Mouse (Mus musculus) ES-E14 (cell line): ENCODE measurements at regions not wholly inside any gene's neighbourhood (a gene's known extent, or its start where the extent isn't known, plus 50 kb on each side); places are given as distances from the start of the nearest gene placed in this dataset.

Experiments used
- DNase-seq: peaks from one replicate; pipeline ENCODE4 v3.0.0-alpha.2; 2013; ENCODE audit warnings: low read depth, low spot score
- H3K27ac ChIP-seq: 2 replicates; pipeline ENCODE4 v1.5.1; 2012; ENCODE audit warnings: low read depth, mild to moderate bottlenecking, low read length, moderate library complexity, mixed read lengths; ENCODE audit not compliant: poor library complexity, insufficient read depth, severe bottlenecking
- H3K36me3 ChIP-seq: 2 replicates; pipeline ENCODE4 v1.6.1; 2012; ENCODE audit warnings: mild to moderate bottlenecking, low read length, moderate library complexity, mixed read lengths; ENCODE audit not compliant: control insufficient read depth, poor library complexity, insufficient read depth, severe bottlenecking
- H3K4me1 ChIP-seq, 2 experiments: fragments of 150-350 bp in 1 of 2; sonication (generic) in 1 of 2; 2 replicates each; pipeline ENCODE4 v1.6.1; 2012; ENCODE audit warnings: low read length in 2 of 2, mild to moderate bottlenecking in 1 of 2, mixed read lengths in 1 of 2; ENCODE audit not compliant: control insufficient read depth in 2 of 2, insufficient read depth in 2 of 2, poor library complexity in 1 of 2
- H3K4me3 ChIP-seq, 2 experiments: fragments of 150-350 bp in 1 of 2; sonication (generic) in 1 of 2; 2 replicates each; pipeline ENCODE4 v1.5.1; 2012; ENCODE audit warnings: low read length in 2 of 2, low read depth in 1 of 2, mild to moderate bottlenecking in 1 of 2, mixed read lengths in 1 of 2; ENCODE audit not compliant: insufficient read depth in 1 of 2, poor library complexity in 1 of 2, severe bottlenecking in 1 of 2
- H3K9ac ChIP-seq: 2 replicates; pipeline ENCODE4 v1.6.1; 2012; ENCODE audit warnings: low read depth, mild to moderate bottlenecking, low read length, mixed read lengths; ENCODE audit not compliant: poor library complexity, insufficient read depth, severe bottlenecking
- H3K9me3 ChIP-seq: fragments of 150-350 bp; sonication (generic); 2 replicates; pipeline ENCODE4 v1.6.1; 2012; ENCODE audit warnings: low read depth, mild to moderate bottlenecking, low read length; ENCODE audit not compliant: control insufficient read depth, insufficient read depth
- CHD2 ChIP-seq: IDR thresholded peaks from 2 replicates; pipeline ENCODE4 v1.6.1; 2014; ENCODE audit warnings: mild to moderate bottlenecking, low read depth, low read length, inconsistent platforms
- HCFC1 ChIP-seq: IDR thresholded peaks from 2 replicates; pipeline ENCODE4 v1.6.1; 2012; ENCODE audit warnings: low read length, inconsistent platforms, borderline replicate concordance; ENCODE audit not compliant: insufficient read depth
- MAFK ChIP-seq: IDR thresholded peaks from 2 replicates; pipeline ENCODE4 v1.6.1; 2014; ENCODE audit warnings: mild to moderate bottlenecking, low read depth, low read length, inconsistent platforms; ENCODE audit not compliant: insufficient read depth
- ZC3H11A ChIP-seq: IDR thresholded peaks from 2 replicates; pipeline ENCODE4 v1.6.1; 2012; ENCODE audit warnings: low read depth, mild to moderate bottlenecking, inconsistent platforms, low read length, borderline replicate concordance
- ZNF384 ChIP-seq: IDR thresholded peaks from 2 replicates; pipeline ENCODE4 v1.6.1; 2012; ENCODE audit warnings: low read depth, low read length, inconsistent platforms
- in situ Hi-C, 2 experiments: fragments of 600-800 bp; cut with MboI; formaldehyde crosslinking; loops; one replicate each; pipeline ENCODE4 v1.15.1; 2025; ENCODE audit warnings: low sequenced_read_pairs in 2 of 2, inconsistent platforms in 1 of 2; ENCODE audit not compliant: unreplicated experiment in 2 of 2

DNA sequence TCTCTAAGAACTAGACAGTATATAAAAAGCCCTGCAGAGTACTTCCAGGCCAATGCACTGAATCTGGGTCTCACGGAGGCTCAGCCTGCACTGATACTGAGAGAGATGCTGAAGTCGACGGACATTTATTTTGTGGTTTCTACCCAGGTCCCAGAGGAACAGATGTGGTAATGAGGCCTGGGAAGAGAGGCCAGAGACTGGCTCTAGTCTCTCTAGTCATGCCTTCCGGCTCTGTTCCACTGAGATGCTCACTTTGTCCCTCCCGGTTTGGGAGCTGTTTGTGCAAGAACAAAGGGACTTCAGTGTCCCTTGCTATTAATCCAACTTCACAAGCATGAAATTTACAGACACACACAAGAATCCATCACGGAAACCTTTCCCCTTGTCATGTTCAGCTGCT lies 144.1 kb upstream of the Foxd3 start:
- in situ Hi-C loops = no loop called here
- Histone ChIP-seq H3K4me3 (no peak overlapping the region), H3K36me3 (no peaks in the 10 kb centered on the region), H3K9ac (no peak overlapping the region), H3K27ac (no peak overlapping the region), H3K4me1 (no peaks in the 10 kb centered on the region), H3K9me3 (no peaks in the 10 kb centered on the region)
- TF ChIP-seq HCFC1 (no peak), ZC3H11A (no peak), ZNF384 (no peak), CHD2 (no peak), MAFK (no peak)
- DNase-seq = no peak

DNA sequence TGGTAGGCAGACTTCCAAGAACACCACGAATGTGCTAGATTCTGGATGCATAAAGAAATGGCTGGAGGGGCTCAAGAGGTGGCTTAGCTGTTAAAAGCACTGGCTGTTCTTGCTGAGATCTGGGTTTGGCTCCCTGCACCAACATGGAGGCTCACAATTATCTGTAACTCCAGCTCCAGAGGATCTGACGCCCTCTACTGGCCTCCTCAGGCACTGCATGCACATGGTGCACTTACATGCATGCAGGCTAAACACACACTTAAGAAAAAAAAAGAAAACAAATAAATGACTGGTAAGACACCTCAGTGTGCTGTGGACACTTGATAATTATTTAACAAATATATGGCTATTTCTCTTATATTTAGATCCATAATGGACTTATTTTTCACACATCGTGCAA lies 139.2 kb upstream of the Foxd3 start:
- H3K4me1 ChIP-seq = 0 out of 4 replicates have a peak, but pooled peaks cover 0 to 4% of the 10 kb centered on the region in 2 experiments
- H3K27ac ChIP-seq = no peak overlapping the region
- TF ChIP-seq ZNF384 (peak; percentile 66; the same call in 1 of the 2 replicates), CHD2 (no peak), ZC3H11A (peak; percentile 54; the same call in 1 of the 2 replicates), MAFK (no peak), HCFC1 (no peak)
- in situ Hi-C loops = no loop called here
- H3K36me3 ChIP-seq = no peaks in the 10 kb centered on the region
- no peak overlapping the region for H3K9ac ChIP-seq
- H3K9me3 ChIP-seq = no peaks in the 10 kb centered on the region
- DNase-seq = peak; percentile 60
- no peak overlapping the region for H3K4me3 ChIP-seq

DNA sequence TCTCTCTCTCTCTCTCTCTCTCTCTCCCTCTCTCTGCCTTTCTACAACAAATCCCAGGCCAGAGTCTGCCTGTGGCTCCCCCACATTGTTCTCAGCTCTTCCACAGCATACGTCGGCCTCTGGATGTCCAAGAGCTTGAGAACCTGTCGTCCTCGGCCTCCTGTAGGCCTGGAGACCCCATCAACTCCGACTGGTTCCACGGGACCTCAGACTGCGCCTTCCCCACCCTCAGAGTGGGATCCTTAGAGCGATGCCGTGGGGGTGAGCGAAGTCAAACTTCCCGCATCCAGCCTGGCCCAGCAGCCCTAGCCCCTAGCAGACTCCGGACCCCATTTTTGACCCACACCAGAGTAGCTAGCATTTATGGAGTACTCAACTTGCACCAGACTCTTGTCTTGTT lies 128.7 kb upstream of the Foxd3 start:
- in situ Hi-C loops = no loop called here
- H3K9me3 ChIP-seq = no peaks in the 10 kb centered on the region
- no peak overlapping the region for H3K9ac ChIP-seq
- no peak for TF ChIP-seq CHD2
- TF ChIP-seq HCFC1 = no peak
- no peak for TF ChIP-seq MAFK
- no peak for TF ChIP-seq ZNF384
- TF ChIP-seq ZC3H11A = no peak
- no peaks in the 10 kb centered on the region; the same call in 1 of the 2 replicates for H3K36me3 ChIP-seq
- H3K4me3 ChIP-seq = no peak overlapping the region
- DNase-seq = no peak
- H3K27ac ChIP-seq = no peak overlapping the region
- no peaks in the 10 kb centered on the region for H3K4me1 ChIP-seq

DNA sequence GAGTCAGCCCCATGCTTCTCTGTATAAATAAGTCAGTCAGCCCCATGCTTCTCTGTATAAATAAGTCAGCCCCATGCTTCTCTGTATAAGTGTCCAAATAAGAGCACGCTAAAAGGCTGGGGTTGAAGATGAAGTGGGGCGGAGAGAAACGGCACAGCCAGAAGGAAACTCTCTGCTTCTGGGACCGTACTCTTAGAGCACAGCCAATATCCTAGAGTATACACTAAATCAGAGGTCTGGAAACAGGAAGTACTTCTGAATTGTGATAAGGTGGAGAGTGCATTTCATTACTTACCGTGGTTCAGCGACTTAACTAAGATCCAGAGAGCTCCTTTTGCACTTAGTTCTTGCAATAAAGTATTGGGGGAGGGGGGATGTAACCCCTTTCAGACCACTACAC lies 112.1 kb upstream of the Foxd3 start:
- no peak for DNase-seq
- in situ Hi-C loops = no loop called here
- Histone ChIP-seq H3K27ac (no peak overlapping the region), H3K36me3 (no peaks in the 10 kb centered on the region), H3K4me1 (no peaks in the 10 kb centered on the region), H3K4me3 (no peak overlapping the region), H3K9me3 (no peaks in the 10 kb centered on the region), H3K9ac (no peak overlapping the region)
- TF ChIP-seq CHD2 (no peak), ZNF384 (no peak), ZC3H11A (no peak), MAFK (no peak), HCFC1 (no peak)

DNA sequence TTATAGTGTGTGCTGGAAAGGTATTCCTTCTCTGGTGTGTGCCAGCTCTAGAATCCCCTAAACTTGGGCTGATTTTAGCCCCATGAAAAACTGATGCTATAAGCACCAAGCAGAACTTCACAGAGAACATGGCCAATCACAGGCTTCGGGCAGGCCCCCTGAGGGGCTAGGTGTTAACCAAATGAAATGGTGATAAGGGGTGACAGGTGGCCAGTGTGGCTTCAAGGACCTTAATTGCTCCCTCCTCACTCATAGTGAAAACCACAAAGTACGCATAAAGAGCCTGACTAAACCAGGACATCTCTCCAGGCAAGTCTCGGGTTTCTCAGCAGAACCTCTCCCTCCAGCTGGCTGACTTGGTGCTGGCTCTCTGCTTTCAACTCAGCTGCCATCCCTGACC lies 110.4 kb upstream of the Foxd3 start:
- TF ChIP-seq MAFK (no peak), HCFC1 (no peak), CHD2 (no peak), ZC3H11A (no peak), ZNF384 (no peak)
- no peak for DNase-seq
- H3K9ac ChIP-seq = no peak overlapping the region
- in situ Hi-C loops = no loop called here
- no peak overlapping the region for H3K27ac ChIP-seq
- no peak overlapping the region for H3K4me3 ChIP-seq
- no peaks in the 10 kb centered on the region for H3K36me3 ChIP-seq
- no peaks in the 10 kb centered on the region for H3K4me1 ChIP-seq
- no peaks in the 10 kb centered on the region for H3K9me3 ChIP-seq
